8 mouse cellular contexts compared by ENCODE assay signal in the genomic region with DNA sequence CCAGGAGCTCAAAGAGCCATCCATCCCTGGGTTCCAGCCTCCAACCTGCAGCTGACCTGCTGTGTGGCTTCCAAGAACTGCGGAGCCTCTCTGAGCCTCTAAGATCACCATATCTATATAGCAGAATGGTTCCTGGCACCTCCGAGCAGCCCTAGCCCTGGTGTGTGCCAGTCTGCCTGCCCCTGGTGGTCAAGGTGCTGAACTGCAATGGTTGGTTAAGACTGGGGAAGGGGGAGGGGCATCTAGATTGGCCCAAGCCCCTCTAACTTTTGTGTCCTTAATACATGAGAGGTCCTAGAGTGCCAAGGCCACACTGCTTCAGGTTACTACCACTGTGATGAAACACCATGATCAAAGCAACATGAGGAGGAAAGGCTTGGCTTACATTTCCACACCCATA. TPM values are rescaled to one million over a fixed set of nuclear protein-coding genes. Genes with fewer than 3 reads are reported as not detected.
DNase-seq lines count a peak whose midpoint lies in the region; ATAC-seq and TF ChIP-seq lines count a peak whose summit lies in the region.

No protein-coding gene starts in this region.

- no peak for DNase-seq in kidney, adult 2 months
- no peak for DNase-seq in kidney, adult 18-20 months
- no peak for DNase-seq in G1E (ENCODE audit: low spot score)
- DNase-seq in frontal cortex, postnatal 14 days (ENCODE audit: low spot score in 2 of 2), result no peak
- no peak for DNase-seq in ovary, postnatal 10 days (ENCODE audit: low spot score)
- DNase-seq in heart, adult 8-10 months (ENCODE audit: low spot score), result no peak

- peak; percentile 45 for TF ChIP-seq CTCF in kidney, adult 2 months (conservative IDR thresholded peaks at IDR 0.05; ENCODE audit: insufficient read depth, insufficient read length, low read depth, low read length)
- peak; percentile 58; the same call in 1 of the 2 replicates for TF ChIP-seq CTCF in G1E (IDR thresholded peaks at IDR 0.05; ENCODE audit: low read depth, low read length)

- H3K4me3 ChIP-seq in kidney, adult 2 months (ENCODE audit: insufficient read depth, low read depth, low read length), result no peak overlapping the region
- no peak overlapping the region for H3K4me3 ChIP-seq in G1E (ENCODE audit: low read depth, low read length)

- no peaks in the 10 kb centered on the region for H3K27me3 ChIP-seq in kidney, adult 2 months (replicated peaks; ENCODE audit: control insufficient read depth, insufficient read depth, low read length)
- H3K27me3 ChIP-seq in G1E (ENCODE audit: insufficient read depth, low read length), result peaks cover 10% of the 10 kb centered on the region; the same call in 1 of the 2 replicates

- no peaks in the 10 kb centered on the region for H3K9me3 ChIP-seq in G1E (replicated peaks)

- H3K27ac ChIP-seq in kidney, adult 2 months (ENCODE audit: insufficient read depth, low read depth, low read length), result no peak overlapping the region

- H3K4me1 ChIP-seq in kidney, adult 2 months (ENCODE audit: control insufficient read depth, insufficient read depth, low read length), result no peaks in the 10 kb centered on the region
- H3K4me1 ChIP-seq in G1E (ENCODE audit: insufficient read depth, low read depth, low read length), result peaks cover 14% of the 10 kb centered on the region

- ATAC-seq in G1E (ENCODE audit: extremely low read depth, insufficient number of reproducible peaks, low FRiP score, poor library complexity, severe bottlenecking), result no peak
- peak; percentile 67 for ATAC-seq in erythroid progenitor cell, adult 5-6 weeks (replicated peaks; ENCODE audit: low FRiP score, poor library complexity, severe bottlenecking)
- ATAC-seq in megakaryocyte progenitor cell, adult 5-6 weeks (replicated peaks; ENCODE audit: poor library complexity), result peak; percentile 83

- no peaks in the 10 kb centered on the region for H3K36me3 ChIP-seq in kidney, adult 2 months (ENCODE audit: control insufficient read depth, insufficient read depth, low read length)
- H3K36me3 ChIP-seq in G1E (replicated peaks), result peaks cover 25% of the 10 kb centered on the region

- TF ChIP-seq POLR2A in kidney, adult 2 months (IDR thresholded peaks at IDR 0.05; ENCODE audit: low read depth, low read length), result no peak

- 58% methylated on average over 2 of the region's 2 CpGs for WGBS in kidney, adult 2 months

RNA-seq across cellular contexts. Expression of gene Micall2, which starts 33.2 kb away (rescaled TPM):
- polyA plus RNA-seq in kidney, adult 2 months (2012; rRNA removed), result 3.3 and 3.4 TPM in 2 replicates
- total RNA-seq in G1E (2014; fragmentation: Nextera tagmentation), result 12.8 and 21.7 TPM in 2 replicates
- 8.0 and 8.5 TPM in 2 replicates for total RNA-seq in G1E (2017)
- 22.4 and 26.3 TPM in 2 replicates for polyA plus RNA-seq in G1E (2012)
- 42.8 and 81.4 TPM in 2 replicates for total RNA-seq in erythroid progenitor cell, adult 5-6 weeks (2015; ENCODE audit: low replicate concordance)
- total RNA-seq in erythroid progenitor cell, adult 5-6 weeks (2017; ENCODE audit: low replicate concordance), result 58.5 and 59.2 TPM in 2 replicates
- 7.0 and 8.0 TPM in 2 replicates for total RNA-seq in megakaryocyte progenitor cell, adult 5-6 weeks (2015)
- 2.5 and 3.9 TPM in 2 replicates for total RNA-seq in megakaryocyte progenitor cell, adult 5-6 weeks (2017)
- 1 to 10 TPM; 1.3 to 2.6 (median 1.9) TPM for total RNA-seq in heart, adult 8-10 months (2022)
